Mouse (Mus musculus) megakaryocyte, embryonic 14.5 days (primary cell): Measurements from ENCODE around the gene Dtx3.

Experiments used
- FLI1 ChIP-seq: IDR thresholded peaks from 2 replicates; pipeline ENCODE4 v1.6.1; 2012; ENCODE audit warnings: low read length, inconsistent platforms, mixed read lengths
- GATA1 ChIP-seq: IDR thresholded peaks from 3 replicates; pipeline ENCODE4 v1.6.1; 2012; ENCODE audit warnings: mixed read lengths, low read length, inconsistent platforms, borderline replicate concordance

GRCm38 (mm10) chr10:127200279-127200678, 4.8 kb upstream of the Dtx3 start:
- TF ChIP-seq GATA1 (no peak), FLI1 (no peak)
